Mouse (Mus musculus): ENCODE results near the gene Gm525.
A peak's percentile ranks its signal among the peaks of the same experiment; 100 is the strongest.
"Not testable (repeated sequence)": the region's sequence is repeated elsewhere in the genome, so short reads cannot be mapped to it uniquely, and the experiment has no call there.

The Gm525 gene

DNA sequence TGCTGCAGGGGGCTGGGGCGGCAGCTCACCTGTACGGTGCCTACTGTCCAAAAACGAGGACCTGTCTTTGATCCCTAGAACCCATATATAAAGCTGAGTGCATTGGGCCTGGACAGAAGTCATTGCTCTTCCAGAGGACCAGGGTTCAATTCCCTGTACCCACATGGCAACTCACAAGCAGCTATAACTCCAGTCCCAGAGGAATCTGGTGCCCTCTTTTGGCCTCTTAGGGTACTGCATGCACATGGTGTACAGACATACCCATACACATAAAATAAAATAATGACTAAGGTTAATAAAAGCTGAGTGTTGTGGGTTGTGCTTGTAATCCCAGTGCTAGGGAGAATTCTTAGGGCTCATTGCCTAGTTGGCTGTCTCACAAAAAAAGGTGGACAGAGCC is 8.3 kb upstream of the Gm525 start:
- DNase-seq: no peak

DNA sequence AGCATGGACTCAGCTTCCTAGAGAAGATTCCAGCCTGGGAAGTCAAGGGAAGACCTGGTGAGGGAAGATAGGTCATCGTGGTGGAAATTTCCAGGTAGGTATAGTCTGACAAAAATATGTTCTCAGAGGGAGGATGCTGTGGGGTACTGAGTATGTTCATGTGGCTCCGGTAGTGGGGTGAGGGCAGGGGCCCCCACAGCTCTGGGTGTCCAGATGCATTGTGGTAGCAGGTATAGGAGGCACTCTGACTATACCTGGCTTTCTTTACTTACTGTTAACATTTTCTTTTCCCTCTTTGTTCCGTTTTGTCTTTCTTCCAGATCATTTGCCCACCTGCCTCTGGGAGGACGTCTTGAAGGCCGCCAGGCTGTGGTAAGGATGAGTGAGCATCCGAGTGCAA is 7.5 kb upstream of the Gm525 start:
- DNase-seq: no peak

DNA sequence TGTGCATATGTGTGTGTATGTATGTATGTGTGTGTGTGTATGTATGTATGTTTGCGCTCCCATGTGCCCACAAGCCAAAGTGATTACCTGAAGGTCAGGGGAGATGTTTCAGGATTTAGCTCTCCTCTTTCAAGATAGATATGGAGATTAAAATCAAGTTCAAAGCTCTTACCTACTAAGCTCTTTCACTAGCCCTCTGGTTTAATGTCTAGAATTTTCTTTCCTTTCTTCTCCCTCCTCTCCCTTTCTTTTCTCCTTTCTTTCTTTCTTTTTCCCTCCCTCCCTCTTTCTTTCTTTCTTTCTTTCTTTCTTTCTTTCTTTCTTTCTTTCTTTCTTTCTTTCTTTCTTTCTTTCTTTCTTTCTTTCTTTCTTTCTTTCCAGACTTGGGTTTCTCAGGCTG is 6.9 kb upstream of the Gm525 start, which contains the start of gene Dgke:
TSS of gene Dgke (minus strand) at position 101 of the 400 bp plus-strand sequence.
- no peak for DNase-seq

DNA sequence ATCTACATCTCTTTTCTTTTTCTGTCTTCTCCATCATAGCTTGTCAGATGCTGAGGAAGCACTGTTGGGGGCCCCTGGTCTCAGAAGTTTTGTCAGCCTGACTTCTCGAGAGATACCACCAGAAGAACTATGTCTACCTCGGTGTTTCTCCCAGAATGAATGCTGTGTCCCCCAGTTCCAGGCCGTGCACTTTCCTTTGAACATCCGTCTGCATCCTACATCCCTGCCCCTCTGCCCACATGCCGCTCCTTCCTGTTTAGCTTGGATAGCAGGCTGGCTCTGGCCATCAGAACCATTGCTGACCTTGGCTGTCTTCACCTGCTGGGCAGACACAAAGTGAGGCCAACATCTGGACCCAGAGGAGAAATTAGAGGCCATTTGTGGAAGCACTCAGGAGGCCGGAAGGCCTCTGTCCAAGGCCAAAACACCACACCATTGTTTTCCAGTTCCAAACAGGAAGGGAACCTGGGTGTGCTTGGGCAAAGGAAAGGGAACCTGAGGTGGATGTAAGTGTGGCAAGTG is 6.3 kb upstream of the Gm525 start:
- no peak for DNase-seq

DNA sequence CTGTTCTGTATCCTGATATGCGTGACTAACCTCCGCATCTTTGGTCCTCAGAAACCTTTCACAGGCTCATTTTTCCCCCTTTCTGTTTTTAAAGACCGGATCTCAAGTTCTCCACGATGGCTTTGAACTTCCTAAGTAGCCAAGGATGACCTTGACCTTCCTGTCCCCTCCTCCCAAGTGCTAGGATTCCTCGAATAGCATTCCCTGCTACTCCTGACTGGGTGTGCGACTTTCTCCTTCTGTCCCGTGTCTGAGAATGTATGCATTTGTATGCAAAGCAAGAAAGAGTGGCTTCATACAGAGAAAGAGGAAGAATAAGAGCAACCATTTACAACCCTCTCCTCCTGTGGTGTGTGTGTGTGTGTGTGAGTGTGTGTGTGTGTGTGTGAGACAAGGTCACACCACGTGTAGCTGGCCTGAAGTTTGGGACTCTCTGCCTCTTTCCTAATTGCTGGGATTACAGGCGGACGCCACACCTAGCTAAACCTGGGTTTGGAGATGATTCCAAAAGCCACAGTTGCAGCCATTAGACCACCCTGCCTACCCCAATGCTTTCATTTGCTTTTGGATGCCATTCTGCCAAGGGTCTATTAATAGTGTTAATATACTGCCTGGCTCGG is 5.7 kb upstream of the Gm525 start:
- no peak for DNase-seq

DNA sequence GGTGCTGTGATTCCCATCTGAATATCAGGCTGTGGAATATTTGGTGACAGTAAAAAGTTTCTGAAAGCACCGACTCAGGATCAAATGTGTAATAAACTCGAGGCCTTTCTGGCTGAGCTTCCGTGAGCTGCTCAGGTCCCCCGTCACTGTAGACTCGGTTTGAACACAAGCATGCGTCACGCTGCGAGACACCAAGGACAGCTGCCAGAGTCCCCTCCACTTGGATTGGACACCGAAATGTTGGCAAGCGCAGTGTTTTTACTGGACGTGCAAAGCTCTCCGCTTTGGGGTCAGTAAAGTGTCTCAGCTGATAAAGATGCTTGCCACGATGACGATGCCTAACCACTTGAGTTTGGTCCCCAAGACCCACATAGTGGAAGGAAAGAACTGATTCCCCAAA is 5.0 kb upstream of the Gm525 start:
- no peak for DNase-seq

DNA sequence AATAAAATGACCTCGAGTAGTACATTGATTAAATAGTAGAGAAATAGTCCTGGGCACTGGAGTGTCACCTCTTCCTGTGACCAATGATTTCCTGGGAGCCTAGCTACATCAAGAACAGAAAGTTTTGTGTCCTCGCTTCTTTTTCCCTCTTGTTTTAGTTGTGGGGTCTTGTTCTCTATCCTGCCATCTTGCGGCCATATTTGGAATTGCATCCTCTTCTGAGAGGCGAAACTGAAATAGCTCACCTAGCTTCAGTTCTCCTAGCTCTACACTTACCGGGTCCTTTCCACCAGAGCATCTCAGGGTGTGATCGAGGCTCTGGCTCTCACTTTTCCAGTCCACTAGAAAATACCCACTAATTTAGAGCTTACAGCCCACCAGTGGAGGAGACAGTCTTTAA is 4.3 kb upstream of the Gm525 start:
- DNase-seq: peak; percentile 58

DNA sequence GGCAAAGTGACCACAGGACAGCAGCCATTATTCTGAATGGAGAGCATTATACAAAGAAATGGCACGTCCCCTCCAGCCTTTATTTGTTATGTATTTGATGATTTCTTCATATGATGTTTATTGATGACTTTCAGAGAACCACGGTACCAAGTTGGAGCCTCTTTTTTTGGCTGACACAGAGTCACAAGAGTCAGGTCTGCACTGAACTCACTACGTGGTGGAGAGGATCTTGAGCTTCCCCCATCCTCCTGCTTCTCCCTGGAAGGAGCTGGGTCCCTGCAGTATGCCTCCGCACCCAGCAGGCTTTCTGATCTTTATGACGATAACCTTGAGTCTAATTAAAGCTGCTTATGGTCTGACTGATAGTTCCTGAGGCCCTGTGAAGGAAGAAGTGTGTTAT is 2.1 kb upstream of the Gm525 start:
- DNase-seq: no peak

DNA sequence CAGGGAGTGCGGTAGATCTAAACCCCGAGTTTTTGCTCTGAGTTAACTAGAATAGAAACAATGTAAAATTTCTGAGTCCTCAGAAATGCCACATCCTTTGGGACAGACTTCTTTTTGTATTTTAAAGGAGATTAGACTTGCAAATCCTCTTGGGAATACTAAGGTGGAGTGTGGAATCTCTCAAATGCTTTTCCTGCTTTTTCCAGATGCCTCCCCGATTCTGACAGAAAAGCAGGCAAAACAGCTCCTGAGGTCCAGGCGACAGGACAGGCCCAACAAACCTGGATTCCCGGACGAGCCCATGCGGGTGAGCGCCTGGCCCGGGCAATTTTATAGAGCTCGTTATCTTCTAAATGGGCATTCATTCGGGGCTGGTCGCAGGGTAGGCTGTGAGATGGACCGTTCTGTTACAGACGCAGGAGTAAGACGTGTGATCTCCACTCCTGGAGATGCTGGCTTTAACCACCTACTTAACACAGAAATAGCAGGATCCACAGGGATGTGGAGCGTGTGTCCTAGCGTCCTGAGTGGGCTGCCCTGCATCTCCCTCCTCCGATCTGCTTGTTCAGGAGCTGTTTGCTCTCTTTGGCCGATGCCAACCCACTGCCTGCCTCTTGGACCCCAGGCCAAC is 1.3 kb downstream of the Gm525 start:
- DNase-seq: no peak

DNA sequence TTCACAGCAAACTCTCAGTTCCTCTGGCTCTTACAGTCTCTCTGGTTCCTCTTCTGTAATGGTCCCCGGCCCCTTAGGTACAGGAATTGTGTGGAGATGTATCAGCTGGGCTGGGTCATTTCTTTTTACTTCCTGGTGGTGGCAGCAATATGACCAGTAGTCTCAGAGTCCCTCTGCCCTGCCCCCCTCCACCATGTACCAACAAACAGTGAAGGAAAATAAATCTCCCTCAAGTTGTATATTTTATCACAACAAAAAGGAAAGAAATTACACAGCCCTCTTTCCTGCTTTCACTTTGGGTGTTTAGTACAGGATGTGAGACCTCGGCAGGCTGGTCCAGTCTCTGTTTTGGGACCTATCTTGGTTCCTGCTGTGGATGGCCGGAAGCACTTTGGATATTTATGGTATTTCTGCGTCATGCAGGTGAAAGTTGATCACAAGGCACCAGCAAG is 2.8 kb downstream of the Gm525 start:
- DNase-seq: no peak

DNA sequence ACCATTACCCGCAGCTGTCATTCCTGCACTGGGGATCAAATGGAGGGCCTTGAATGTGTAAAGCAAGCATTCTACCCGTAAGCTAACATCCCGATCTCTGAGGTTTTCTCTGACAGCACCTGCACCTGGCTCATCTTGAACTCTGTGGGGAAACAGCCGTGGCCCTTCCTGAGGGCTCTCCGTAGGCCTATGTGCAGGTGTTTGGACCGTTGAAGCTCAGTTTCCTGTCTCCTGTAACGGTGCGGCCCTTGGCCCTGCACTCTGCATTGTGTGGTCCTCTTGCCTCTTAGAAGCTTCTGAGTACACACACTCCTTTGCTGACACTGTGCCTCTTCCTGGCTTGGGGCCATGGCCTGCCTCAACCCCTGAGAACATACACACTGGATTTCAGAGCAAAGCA is 4.0 kb downstream of the Gm525 start:
- DNase-seq: no peak

DNA sequence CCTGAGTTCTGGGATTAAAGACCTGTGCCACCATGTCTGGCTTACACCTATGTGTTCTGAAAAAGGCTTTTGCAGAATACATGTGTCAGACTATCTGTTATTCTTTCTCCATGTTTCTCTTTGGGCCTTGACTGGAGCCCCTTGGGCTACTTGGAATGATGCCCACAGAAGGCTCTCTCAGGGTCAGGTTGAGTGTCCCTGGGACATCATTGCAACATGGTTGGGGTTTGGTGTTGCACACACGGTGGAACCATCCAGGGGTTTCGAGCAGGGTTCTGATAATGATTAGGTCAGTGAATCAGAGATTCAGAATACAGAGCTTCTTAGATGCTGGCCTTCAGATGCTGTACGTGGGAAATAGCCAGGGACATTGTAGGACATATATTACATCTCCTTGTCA is 4.7 kb downstream of the Gm525 start:
- no peak for DNase-seq

DNA sequence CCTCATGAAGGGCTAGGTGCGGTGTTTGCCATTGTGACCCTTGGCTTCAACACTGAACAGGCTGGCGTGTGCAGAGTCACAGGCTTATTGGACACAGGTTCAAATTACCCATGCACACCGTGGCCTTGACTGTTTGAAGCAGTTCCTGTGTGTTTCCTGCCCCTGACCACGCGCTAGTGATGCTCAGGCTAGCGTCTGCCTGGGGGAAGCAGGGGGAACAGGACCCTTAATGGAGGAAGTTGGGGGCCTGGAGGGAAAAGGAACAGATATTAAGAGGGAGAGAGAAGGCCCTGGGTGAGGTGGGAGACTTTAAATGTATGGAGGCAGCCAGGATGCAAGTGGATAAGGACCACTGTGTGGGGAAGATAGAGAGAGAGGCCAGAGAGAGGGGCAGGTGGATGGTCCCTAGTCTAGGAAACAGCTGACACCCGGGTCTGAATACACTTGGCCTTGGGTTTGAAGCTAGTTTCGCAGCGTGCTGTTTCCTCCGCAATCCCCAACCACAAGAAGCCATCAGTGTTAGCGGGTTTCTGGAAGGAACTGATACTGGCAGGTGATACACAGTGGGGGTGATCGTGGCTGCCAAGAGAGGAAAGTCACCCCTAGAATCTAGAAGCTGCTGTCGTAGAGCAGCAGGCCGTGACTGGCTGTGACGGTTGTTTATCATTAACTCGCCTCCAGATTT is 5.5 kb downstream of the Gm525 start:
- DNase-seq: no peak

DNA sequence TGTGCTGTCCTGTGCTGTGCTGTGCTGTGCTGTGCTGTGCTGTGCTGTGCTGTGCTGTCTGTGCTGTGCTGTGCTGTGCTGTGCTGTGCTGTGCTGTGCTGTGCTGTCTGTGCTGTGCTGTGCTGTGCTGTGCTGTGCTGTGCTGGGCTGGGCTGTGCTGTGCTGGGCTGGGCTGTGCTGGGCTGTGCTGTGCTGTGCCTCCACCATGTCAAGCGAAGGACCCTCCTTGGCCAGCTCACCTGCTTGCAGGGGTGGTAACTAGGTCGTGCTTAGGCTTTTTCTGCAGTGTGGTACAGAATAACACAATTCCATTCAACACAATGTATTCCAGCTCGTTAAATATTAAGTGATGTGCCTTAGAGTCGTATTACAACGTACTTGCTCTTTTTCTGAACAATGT is 8.3 kb downstream of the Gm525 start:
- not testable (repeated sequence) for DNase-seq

DNA sequence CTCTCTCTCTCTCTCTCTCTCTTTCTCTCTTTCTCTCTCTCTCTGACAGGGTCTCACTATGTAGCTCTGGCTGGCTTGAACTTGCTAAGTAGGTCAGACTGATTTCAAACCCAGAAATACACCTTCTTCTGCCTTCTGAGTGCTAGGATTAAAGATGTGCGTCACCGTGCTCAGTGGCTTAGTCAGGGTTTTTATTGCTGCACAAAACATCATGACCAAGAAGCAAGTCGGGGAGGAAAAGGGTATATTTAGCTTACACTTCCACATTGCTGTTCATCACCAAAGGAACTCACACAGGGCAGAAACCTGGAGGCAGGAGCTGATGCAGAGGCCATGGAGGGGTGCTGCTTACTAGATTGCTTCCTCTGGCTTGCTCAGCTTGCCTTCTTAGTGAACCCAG is 9.1 kb downstream of the Gm525 start:
- not testable (repeated sequence) for DNase-seq

DNA sequence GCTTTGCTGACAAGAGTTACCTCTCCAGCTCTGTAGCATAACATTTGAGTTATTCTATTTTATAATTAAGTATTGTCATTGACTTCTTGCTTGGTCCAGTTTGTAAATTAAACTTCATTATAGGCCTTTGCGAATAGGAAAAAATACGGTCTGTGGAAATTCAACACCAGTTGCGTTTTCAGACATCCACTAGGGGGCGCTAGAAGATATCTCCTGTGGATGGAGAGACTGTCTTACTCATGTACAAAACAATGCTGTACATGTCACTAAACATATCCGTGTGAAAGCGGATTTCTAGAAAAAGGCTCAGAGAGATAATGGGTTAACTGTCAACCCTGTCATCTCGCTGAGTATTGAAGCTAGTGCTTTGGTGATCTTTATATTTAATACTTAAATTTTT is 11.0 kb downstream of the Gm525 start:
- DNase-seq: peak; percentile 27

DNA sequence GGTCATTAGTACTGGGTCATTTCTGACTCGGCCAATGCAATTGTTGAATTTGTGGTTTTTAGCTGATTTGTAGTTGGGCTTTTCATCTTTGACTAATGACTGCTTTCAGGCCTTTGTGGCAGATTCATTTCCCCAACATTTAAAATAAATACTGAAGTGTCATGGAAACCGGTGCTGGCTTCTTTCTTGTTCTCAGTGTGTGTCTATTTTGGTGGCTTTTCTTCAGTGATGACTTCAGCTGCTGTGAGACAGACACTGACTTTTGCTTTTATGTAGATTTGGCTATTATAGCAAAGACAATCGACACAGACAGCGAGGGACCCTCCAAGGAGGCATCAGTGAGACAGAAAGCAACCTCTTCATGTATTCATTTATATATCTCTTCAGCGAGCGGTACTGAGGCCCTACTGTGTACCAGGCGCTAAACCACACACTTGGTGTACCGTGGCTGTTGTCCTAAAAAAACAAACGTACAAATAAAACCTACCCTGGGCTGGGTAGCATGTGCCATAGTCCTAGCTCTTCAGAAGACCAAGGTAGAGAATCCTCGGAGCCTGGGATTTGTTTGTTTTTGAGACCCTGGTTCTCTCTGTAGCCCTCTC is 12.7 kb downstream of the Gm525 start:
- no peak for DNase-seq

DNA sequence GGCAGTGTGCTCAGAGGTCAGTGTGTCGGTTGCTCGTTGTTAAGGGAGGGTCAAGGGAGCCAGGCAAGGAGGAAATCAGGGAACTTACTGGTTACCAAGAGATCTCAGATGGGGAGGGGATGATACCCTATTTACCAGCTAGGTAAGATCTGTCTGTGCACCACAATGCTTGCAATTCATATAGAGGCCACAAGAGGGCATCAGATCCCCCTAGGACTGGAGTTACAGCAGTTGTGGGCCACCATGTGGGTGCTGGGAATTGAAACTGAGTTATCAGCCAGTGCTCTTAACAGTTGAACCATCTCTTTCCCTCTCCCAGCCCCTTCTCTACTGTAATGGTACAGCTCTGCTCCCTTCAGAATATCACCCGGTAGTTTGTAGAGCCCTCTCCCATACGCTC is 15.1 kb downstream of the Gm525 start:
- no peak for DNase-seq

DNA sequence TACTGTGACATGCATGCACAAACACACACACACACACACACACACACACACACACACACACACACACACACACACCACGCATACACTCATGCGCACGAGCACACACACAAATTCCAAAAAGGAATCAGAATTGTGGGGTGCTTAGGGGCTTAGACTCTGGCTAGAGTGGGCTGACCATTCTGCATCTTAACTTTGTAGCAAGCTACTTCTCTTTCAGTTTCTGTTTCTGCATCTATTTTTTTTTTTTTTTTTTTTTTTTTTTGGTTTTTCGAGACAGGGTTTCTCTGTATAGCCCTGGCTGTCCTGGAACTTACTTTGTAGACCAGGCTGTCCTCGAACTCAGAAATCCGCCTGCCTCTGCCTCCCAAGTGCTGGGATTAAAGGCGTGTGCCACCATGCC is 16.7 kb downstream of the Gm525 start:
- DNase-seq: not testable (repeated sequence)

DNA sequence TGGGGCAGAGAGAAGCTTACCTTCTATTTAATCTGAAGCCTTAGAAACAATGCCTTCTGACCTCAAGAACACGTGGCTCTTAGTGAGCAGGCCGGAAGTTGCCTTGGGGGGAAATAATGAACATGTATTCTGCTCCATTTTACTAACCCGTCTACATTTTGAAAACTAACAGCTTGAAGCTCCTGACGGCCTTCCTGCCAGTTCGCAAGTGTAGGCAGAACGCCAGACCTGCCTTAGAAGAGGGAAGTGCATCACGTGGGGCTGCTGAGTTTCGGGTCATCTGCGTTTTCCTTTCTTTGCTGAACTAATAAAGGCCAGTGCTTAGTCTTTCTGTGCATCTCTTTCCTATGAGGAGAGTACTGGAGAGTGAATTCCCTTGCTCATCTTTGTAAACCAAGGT is 19.1 kb downstream of the Gm525 start:
- peak; percentile 38 for DNase-seq

DNA sequence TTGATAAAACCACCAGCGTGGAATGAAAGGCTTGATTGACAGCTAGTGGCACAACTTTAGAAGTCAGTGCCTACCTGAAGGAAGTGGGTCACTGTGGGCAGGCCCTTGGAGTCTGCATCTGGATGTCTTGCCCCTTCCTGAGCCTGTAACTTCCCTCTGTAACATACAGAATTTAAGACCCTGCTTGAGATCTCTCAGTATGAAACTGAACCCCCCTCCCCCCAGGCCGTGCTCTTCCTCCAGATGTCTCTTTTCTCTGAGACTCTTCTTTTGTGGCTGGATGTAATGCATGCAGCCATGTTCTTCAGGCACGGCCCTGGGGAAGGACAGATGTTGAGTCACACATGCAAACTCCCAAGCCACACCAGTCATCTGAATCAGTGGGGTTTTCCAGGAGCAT is 21.7 kb downstream of the Gm525 start:
- no peak for DNase-seq

DNA sequence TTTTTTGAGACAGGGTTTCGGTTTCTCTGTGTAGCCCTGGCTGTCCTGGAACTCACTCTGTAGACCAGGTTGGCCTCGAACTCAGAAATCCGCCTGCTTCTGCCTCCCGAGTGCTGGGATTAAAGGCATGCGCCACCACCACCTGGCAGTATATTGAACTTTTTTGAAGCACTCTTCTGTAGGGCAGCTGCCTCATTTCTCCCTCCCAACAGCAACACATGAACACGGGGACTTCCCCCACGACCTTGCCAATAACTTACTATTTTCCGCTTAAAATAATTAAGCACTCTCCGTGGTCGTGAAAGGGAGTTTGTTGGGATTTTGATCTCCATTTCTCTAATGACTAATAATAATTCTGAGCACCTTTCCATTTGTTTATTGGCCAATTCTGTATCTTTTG is 23.7 kb downstream of the Gm525 start:
- DNase-seq: not testable (repeated sequence)

DNA sequence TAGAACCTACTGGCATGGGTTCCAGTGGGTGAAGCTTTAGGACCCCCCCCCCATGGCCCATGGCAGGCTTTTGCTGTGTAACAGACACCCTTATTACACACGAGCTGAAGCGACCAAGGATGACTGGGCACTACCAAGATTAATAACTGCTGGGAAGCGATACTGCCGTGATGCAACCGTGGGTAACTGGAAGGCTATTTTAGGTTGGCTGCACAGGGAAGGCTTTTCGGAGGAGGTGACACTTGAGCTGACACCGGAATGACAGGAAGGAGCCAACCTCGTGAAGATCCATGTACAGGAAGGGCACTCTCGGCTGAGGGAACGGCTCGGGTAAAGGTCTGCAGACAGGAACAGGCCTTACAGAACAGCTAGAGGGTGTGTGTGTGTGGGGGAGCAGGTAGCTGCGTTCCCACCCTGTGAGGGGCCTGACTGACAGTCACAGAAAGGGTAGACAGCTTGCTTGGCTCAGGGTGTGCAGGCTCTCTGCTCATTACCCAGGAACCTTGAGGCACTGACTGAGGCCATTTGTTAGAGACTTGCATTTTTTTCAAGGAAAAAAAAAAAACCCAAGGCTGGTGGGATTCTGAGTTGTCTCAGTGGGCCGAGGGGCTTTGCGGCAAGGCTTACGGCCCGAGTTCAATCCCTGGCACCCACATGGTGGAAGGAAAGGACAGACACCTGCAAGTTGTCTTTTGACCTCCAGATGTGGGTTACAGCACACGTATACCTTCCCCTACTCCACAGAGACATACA is 24.6 kb downstream of the Gm525 start:
- no peak for DNase-seq

All from right cerebral cortex, postnatal 14 days (tissue).